Mouse (Mus musculus) kidney, postnatal 14 days (tissue): ENCODE results near the gene Adh6b.

Experiments used
- DNase-seq: peaks from one replicate; pipeline ENCODE4 v3.0.0; 2022; ENCODE audit warnings: mixed read lengths

Adh6b gene

DNA sequence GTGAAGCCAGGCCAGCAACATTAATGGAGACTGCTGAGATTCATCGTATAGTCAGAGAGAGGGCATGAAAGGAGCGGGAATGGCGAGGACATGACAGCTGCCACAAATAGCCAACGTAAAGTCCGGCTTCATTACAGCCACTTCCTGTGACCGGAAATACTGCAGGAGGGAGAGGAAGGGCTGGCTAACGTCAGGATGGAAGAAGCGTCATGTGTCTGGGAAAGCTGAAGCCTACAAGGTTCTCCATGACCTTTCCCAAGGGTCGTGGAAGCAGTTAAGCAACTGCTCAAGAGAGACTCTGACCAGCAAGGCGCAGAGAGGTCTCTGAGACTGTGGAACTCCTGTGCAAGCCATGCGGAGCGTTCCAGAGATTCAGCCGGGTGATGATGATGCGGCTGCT, at the start of gene Adh6b:
Gene Adh6b (plus strand): TSS at position 305 of the 400 bp plus-strand sequence.
- no peak for DNase-seq

DNA sequence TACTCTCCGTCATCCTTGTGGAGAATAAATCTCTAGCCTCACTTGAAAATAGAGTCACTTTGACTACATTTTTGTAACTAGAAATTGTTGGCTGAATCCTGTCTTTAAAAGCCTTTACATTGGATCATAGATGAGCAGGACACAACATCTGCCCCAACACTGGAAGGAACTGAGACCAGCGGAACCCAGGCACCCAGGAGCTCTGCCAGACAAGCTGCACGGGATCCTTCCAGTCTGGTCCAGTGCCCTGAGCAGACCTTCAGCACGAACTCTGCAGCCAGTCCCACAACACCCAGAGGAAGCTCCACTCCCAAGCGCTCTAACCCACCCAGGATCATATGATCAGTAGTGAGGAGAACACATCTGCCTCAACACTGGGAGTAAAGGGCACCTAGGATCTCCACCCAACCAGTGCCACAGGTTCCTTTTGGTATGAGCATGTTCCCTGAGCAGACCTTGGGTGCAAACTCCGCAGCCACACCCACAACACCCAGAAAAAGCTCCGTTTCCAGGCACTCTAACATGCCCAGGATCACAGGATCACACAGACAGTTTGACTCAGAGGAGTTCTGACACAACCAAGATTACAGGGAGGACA, 48.2 kb upstream of the Adh6b start:
- DNase-seq: no peak

DNA sequence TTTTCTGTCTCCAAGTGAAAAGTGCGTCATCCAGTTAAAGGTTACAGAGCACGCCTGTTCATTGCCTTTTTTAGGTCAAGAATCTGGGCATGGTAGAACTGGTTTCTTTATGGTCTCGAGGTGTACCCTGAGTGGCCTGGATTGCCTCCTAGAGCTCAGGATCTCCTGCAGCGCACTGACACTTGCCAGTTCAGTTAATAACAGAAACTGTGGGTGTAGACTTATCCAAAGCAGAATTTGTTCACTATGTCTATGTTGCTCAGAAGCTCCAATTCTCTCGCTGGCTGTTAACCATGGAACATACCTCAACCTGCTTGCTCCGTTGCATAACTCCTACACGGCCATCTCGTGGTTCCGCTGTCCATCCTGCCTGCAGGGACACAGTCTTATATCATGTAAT, 41.4 kb upstream of the Adh6b start:
- DNase-seq: no peak

DNA sequence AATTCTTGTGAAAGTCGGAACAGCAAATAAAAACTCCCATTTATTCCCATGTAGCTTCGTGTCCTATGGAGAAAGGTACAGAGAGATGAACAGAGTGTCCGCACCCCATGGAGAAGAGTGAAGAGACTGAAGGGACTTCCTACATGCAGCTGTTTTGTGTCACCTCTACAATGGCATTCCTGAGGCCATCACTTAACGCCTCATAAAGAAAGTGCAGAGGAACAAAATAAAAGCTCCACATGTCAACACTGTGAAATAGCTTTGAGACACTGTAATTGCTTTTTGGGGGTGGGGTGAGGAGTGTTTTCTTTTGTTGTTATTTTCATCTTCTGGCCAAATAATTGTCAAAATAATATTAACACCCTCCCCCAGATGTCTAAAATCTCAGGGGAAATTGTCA, 38.9 kb upstream of the Adh6b start:
- DNase-seq: peak; percentile 33

DNA sequence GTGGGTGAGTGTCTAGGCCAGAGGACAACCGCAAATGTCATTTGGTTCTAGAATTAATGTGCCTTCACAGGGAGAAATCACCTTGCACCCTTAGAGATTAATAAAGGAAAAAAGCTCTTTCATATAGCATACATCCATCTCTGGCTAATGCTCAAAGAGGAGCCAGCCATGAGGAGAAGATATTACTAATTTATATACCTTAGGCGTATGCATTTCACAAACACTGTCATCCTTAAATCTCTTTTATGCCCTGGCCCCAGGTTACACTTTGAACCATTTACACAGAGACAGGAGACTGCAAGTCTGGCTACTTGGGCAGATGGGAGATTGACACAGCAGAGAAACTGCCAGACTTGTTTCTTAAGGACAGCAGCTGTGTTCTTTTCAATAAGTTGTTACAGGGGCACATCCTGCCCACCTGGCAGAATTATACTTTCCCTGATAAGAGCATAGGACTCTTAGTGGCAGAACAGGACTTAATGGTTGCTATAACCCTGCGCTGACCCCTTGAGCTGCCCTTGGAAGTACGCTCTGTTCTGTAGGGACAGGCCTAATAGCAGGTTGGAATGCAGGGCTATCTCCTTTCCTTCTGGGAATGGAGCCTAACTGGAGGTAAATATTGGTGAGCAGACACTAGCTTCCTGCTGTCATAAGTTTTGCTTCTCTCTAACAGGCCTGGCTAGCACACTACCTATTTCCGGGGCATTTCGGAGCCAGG, 37.6 kb upstream of the Adh6b start:
- DNase-seq: no peak

DNA sequence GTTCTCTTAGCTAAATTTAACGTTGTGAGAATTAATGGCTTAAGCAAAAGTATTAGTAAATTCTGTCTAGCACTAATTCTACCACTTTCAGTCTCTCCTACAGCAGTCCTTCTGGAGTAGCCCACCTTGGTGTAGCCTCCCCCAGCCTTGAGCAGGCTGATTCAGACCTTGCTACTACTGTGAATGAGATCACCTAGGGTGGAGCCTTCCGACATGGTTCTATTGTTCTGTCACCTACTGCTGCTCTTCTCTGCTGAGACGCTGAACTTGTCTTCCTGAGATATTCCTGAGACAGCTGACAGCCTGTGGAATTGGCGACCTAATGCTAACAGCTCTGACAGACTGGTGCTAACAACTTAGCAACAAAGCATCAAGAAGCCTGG, 37.1 kb upstream of the Adh6b start:
- DNase-seq: no peak

DNA sequence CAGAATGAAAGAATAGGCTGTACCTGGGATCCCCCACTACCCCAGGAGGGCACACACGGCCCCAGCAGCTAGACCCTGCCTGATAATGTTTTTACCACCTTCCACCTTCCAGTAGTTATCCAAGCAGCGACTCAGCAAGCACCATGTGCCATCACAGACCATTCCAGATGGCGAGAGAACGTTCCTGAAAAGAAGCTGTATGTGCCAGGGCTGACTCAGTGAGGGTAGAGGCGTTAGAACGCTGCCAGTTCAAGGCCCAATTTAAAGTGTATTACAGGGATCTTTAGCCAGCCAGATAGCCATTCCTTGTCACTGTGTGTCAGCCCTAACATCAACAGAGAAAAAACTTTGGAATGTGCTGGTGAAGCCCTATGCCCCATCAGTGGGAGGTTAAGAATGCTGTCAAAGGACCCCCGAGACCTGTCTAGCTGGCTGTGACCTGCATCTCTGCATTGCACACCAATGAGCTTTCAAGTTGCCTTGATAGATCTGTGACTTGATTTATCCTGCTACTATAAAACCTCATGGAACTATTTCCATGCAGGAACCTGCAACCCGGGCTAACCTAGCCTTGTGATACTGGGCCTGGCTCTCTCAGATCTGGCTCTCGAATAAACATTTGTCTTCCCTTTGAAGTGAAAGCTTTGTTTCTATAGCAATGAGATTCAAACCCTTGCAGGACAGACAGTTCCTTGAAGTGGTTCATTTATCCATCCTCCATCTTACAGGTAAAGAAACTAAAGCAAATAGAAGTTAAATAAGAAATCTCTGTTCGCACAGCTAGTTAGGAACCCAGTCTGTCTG, 35.9 kb upstream of the Adh6b start:
- DNase-seq: no peak

DNA sequence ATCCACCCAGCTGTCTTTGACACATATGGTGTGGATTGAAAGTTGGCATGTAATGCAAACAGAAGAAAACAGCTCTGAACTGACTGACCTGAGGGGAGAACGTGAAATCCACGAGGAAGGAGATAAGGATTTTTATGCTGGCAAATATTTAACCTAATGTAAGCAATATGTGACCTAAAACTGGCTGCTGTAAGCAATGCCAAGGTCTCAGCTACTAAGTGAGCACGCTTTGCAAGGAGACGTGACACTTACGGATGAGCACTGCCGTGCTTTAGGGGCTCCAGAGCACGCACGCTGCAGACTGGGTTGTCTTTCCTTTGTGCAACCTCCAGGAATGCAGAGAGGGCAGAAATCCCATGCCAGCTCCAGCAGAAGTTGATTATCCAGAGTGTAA, 35.3 kb upstream of the Adh6b start:
- DNase-seq: no peak

DNA sequence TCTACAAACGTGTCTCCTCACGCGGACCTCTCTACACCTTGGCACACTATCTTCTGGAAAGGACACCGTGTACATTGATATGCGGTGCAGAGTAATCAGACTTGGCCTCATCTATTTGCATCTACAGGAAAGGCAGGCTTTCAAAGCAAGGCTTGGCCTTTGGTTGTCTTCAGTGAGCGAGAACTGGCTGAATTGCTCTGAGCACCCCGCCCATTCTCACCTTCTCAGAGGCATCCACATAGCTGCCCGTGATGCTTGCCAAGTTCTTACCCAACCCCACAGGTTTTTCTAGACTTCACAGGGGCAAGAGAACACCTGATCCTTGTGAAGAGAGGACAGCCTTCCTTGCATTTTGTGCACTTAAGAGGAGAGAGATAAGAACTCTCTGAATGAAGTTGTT, 31.7 kb upstream of the Adh6b start:
- DNase-seq: no peak

DNA sequence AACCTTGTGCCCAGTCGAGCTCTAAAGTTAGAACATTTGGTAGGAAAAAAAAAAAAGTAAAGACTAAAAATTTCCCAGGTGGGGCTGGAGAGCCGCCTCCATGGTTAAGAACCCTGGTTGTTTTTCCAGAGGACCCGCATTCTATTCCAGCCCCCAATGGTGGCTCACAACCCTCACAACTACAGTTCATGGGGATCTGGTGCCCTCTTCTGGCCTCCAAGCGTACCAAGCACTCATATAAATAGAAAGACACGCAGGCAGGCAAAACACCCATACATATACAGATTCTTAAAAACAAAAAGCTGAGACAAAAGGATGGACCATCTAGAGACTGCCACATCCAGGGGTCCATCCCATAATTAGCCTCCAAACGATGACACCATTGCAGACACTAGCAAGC, 30.6 kb upstream of the Adh6b start:
- DNase-seq: no peak

DNA sequence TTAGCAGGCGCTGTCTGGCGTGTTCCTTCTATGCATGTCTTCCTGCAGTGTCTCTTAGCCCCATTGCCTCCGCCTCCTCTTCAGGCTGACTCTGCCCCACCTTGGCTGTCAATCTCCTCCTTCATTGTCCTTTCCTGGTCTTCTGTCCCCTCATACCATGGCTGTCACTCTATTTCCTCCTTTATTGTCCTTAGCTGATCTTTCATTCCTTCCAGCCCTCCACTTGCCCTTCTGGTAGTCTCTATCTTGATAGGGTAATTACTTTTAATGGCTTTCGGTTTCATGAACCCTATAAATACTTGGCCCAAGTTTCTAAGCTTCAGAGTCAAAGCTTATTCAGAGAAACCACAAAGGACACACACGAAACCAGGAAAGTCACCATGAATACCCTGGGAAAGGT, 28.6 kb upstream of the Adh6b start, which contains the start of gene Adh6a:
Gene Adh6a (plus strand): TSS at position 322 of the 400 bp plus-strand sequence.
- no peak for DNase-seq

DNA sequence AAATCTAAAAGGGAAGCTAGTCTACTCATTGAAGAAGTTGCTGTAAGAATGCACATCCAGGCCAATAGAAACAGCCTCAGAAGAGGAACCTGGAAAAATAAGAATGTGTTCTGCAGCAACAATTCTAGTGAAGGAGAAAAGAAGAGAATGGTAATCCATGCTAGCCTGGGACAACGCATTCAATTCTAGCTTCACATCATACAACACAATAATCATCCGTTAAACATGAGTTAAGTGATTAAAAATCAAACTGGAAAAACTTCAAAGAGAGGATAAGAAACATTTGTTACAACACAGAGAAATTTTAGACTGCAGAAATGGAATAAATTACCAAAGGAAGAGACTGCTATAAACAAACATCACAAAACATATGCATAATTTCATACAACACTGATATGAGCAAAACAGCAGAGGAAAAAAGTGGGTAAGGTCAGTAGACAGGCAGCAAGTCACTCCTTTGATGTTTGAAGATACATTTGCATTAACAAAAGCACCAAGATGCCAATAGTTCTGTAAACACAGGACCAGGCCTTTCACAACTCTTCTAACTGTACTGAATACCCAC, 24.6 kb upstream of the Adh6b start:
- DNase-seq: no peak

DNA sequence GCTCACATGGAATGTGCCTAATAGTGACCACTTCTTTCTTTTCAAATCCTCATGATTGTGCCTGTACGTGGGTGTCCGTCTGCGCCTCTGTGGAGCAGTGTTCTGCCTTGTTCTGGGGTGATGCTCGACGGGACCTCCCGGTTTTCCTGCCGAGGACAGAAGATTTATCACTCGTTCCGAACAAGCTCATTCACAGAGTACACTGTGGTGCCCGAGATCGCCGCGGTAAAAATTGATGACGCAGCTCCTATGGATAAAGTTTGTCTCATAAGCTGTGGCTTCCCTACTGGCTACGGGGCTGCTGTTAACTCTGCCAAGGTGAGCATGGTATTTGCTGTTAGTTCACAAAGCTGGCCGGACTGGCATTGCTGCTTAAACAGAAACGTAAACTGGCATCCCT, 16.6 kb upstream of the Adh6b start:
- DNase-seq: no peak

DNA sequence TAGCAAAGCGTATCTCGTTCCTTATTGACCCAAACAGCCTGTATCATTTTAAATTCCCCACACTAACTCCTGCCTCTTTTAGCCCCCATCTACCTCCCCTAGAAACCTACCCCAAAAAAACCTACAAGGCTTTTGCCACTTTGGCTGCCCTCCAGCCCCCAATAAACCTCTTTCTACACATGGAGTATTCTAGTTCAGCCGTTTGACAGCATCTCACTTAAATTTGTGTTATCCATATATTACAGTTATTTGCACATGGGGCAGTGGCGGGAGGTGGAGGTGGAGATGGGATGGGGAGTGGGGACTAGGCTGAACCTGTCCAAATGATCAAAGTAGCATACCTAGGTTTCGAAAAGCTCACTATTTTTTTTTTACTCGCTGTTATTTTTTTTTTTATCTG, 16.1 kb upstream of the Adh6b start:
- DNase-seq: no peak

DNA sequence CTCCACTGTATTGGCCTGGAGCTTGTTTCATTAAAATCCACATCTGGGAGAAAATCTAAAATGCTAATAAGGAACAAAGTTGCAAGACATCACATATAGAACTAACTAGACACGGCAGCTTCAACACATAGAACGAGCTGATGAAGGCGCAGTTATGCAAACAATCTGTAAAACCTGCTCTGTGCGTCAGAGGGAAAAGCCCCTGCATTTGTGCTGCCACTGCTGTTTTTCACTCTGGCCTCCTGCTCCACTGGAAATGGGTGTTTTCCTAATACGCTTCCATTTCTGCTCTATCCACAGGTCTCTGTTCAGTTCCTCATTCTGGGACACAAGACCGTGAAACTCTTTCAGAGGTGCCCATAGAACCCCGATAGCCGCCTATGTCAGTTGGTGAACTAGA, 7.7 kb upstream of the Adh6b start:
- DNase-seq: no peak

DNA sequence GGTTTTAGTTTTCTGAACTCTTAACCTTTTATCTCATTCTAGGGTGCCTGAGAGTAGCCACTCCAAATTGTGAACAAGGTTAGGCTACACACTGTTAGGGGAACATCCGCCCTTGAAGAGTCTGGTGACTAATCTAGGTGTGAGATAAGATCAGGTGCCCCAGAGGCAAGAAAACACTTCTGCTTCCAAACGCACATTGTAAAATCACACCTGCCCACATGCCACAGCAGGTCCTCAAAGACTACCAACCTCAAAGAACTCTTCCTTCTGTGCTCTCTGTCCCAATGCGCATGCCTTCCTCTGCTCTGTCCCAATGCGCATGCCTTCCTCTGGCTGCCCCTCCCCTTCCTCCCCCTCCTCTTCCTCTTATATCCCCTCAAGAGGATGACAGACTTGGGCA, 7.3 kb upstream of the Adh6b start:
- DNase-seq: no peak

DNA sequence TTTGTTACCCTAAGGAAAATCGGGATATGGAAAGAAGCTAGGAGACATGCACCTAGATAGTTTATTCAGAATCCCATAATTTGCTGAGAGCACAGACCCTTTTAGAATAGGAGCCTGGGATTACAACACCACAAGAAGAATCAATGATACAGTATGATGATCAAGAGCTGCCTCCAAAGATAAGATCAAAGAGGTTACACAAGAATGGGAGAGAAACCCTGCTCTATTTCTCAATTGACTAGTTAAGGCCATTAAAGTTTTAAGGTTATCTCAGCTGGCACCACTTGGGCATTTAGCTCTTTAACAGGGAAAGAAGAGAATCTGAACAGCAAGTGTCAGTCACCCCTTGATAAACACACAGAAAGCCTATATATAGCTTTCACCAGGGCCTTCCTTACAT, 6.0 kb upstream of the Adh6b start:
- no peak for DNase-seq

DNA sequence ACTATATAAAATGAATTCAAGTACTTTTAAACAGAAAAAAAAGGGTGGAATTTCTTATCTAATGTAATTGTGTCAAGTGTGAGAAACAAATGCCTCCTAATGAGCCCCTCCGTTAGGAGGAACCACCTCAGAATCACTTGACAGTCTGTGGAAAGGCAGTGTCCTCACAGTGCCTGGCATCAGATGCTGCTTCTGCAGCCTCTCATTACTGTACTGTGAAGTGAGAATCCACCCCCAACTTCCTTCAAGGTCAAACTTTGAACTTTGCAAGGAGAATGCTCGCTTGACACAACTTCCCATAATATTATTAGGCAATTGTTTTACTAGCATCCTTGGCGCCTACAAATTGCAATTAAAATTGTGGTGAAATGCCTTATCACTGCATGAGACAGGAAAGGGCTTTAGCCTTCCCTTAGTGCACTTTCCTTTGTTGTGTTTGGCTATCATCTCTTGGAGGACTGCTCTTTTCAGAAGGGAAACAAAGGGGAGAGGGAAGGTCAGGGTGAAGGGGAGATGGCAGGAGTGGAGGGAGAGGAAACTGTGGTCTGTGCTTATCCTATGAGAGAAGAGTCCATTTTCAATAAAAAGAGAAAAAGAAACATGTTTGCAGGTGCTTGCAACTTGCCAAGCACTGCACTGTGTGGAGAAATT, 5.3 kb upstream of the Adh6b start:
- DNase-seq: peak; percentile 46

DNA sequence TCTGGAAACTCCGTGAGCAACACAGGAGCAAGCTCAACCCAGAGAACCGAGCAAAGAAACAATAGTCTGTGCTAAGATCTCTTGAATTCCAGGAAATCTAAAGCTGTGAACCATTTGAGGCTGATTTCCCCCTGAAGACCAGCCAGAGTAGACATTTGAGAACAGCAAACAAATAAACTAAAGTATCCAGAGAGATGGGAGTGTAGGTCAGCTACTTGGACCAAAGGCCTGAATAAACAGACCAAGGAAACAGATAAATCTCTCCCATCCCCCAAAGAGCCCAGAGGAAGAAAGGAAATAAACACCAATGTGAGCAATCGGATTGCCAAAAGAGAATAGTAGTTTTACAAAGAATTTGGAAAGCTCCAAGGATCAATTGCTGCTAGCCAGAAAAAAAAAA, 5.5 kb downstream of the Adh6b start:
- peak; percentile 20 for DNase-seq

DNA sequence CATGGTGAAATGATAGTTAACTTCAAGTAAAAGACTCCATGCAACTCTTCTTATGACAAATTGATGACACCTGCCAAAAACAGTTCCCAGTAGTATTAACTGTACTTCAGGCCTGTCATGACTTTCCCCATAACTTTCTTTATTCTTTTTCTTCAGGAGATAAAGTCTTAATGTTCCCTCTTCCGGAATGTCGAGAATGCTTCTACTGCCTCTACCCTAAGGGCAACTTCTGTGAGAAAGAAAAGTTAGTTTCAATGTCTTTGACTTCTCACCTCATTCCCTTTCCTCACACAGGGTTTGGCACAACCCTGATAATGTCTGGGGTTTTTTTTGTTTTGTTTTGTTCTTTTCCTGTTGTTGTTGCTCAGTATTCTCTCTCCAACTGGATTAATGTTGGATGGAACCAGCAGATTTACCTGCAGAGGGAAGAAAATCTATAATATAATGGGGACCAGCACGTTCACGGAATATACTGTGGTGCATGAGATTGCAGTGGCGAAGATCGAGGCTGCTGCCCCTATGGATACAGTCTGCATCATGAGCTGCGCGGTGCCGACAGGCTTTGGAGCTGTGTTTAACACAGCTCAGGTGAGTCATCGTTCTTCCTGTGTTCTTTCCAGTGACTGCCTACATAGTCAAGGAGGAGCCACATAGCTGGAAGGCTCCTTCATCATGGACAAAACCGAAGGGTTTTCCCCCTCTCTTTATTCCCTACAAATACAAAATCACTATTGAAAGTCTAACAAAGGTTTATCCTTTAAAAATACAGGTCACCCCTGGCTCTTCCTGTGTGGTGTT, 10.6 kb downstream of the Adh6b start:
- no peak for DNase-seq

DNA sequence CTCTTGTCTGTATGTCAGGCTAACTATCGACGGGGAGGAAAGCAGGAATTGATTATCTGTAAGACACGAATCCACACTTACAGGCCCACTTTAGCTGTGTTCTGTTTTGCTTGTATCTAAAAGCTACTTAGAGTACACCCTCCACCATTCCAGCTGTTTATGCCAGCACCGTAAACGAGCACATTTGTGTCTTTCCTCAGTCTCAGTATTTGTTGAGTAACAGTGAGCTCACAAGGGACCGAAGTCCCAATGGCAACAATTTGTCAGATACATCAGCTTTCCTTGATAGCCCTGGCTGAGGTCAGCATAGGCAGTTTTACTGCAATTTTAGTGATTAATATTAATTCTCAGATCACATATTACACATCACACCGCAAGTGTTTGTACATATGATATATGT, 17.3 kb downstream of the Adh6b start:
- no peak for DNase-seq

DNA sequence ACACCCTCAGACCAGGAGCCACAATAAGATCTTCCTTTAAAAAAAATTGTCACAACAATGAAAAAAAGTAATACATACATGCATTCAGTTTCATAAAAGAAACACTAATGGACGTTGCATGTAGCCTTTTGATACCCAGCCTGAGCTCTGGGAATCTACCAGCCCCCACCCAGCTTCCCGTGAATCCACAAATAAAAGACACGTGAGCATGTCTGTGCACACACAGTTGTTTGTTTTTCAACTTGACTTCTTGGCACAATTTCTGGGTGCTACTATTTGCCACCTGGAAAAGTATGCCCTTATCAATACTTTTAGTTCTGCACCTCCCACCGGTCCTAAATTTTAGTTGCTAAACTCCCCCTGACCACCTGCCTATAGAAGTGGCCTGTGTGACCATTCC, 19.1 kb downstream of the Adh6b start:
- no peak for DNase-seq
